Mouse (Mus musculus): ENCODE measurements around the gene Alkbh8.
"Not testable (repeated sequence)": the region's sequence is repeated elsewhere in the genome, so short reads cannot be mapped to it uniquely, and the experiment has no call there.

DNA sequence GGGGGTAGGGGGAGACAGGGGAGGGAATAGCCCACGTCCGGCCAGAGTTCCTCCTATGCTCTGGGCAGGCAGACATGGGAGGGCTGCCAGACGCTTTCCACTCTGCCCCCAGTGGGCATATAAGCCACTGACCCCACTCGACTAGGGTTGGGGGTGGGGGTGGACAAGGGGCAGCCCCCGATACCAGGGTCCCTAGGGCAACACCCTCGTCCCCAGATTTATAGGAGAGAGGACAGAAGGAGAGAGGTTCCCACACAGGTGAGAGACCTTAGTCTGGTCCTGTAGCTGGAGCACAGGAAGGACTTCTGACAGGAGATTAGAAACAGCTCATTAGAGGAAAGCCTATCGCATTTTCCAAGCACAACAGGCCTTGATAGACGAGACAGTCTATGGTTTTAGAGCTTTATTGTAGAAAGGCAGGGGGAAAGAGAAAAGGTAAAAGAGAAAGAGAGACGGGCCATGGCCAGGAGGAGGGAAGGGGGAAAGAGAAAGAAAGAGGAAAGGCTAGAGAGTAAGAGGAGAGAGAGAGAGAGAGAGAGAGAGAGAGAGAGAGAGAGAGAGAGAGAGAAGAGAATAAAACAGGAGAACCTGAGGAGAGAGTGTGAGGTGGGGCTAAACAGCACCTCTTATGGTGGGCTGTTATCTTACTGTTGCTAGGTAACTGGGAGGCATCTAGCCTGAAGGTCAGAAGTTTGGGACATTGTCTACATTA lies 7.4 kb upstream of the Alkbh8 start:
- TF ChIP-seq POLR2A (IDR thresholded peaks at IDR 0.05; ENCODE audit: borderline replicate concordance, extremely low read depth, insufficient read depth, insufficient read length, poor library complexity, severe bottlenecking); CTCF (IDR thresholded peaks at IDR 0.05; ENCODE audit: borderline replicate concordance, extremely low read depth, insufficient read depth, insufficient read length): not testable (repeated sequence)
